Mouse (Mus musculus) inflammation-experienced regulatory T-cells, adult 6 months (primary cell): ENCODE data around the gene Lgals1. TPM values are rescaled to one million over a fixed set of nuclear protein-coding genes. Genes with fewer than 3 reads are reported as not detected.
A peak's percentile ranks its signal among the peaks of the same experiment; 100 is the strongest.

Source experiments
- ATAC-seq: one replicate; pipeline ENCODE4 v1.8.0; 2017
- polyA plus RNA-seq, 3 experiments: library from polyadenylated mRNA; unstranded; fragments of 100-300 nt; shearing (Covaris generic); gene quantifications; one replicate each; pipeline ENCODE4 v1.2.1; 2017

The Lgals1 gene
- polyA plus RNA-seq, 3 experiments from 2014 or later = 309 to 2,729 (median 443) TPM

DNA sequence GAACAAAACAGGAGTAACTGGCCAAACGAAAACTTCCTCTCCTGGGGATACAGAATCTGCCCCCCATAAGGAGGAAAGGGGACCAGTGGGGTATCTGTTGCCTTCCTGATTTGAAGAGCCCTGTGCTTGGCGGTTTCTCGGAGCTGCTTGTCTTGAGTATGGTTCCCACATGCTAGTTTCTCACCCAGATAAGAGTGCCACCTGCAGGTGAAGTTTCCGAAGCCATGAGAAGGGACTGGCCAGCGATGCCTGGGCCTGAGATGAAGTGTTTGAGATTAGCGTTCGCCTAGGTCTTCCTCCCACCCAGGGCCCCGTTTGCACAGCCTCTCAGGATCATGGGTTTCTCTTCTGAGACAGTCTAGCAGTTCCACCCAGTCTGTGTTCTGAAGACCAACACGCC lies 14.5 kb upstream of the Lgals1 start:
- ATAC-seq = no peak

- peak; percentile 92 for ATAC-seq
These were observed 12.9 kb upstream of the Lgals1 start, which contains the start of gene Pdxp for GRCm38 (mm10) chr15:78913632-78914090. Gene Pdxp, plus strand, starts transcription at chr15:78913919.

- ATAC-seq = peak; percentile 45
These were observed 12.3 kb upstream of the Lgals1 start for GRCm38 (mm10) chr15:78914091-78914822.

- ATAC-seq = no peak
These were observed 11.5 kb upstream of the Lgals1 start for GRCm38 (mm10) chr15:78914823-78915659.

DNA sequence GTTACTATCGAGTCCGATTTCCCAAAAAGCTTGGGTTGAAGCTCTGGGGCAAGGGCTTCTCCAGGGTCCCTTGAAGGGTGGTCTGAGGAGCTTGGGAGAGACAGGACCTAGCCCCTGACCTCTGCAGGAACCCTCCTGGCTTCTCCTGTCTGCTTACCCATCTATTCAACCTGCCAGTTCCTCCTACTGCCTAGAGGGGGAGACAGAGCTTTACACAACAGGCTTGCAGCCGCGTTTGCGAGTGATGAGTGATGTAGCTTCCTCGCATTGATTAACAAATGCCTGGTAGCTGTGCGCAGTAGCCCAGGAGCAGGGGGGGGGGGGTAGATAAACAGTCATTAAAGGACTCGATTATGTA lies 10.9 kb upstream of the Lgals1 start:
- ATAC-seq = peak; percentile 49

DNA sequence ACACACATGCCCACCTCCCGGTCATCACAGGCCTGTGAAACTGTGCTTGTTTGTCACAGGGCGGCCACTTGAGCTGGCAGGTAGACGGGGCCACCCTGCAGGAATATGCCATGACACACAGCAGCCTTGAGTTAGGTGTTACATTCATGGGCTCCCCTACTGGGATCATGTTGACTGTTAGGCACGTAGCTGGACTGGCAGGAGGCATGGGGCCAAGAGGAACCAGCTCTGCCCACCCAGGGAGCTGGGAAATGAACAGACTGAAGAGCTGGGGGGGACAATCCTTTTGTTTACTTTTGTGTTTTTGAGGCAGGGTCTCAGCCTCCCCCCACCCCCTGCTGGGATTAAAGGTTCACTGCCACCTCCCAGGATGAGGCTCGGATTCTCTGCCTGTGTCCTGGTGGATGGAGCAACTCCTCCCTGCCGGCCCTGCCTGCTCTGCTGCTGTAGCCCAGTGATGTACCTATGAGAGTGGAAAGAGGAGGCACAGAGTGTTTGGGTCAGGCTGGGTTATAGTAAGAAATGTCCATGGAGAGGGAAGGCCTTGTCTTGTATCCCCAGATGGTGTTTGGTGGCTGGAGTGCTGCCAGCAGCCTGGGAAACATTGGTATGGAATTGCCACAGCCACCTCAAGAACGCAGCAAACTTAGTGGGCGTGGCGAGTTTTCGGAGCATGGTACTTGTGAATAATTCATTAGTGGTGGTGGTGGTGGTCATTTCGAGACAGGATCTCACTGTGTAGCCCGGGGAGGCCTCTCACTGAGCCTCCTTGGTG lies 10.3 kb upstream of the Lgals1 start:
- no peak for ATAC-seq

DNA sequence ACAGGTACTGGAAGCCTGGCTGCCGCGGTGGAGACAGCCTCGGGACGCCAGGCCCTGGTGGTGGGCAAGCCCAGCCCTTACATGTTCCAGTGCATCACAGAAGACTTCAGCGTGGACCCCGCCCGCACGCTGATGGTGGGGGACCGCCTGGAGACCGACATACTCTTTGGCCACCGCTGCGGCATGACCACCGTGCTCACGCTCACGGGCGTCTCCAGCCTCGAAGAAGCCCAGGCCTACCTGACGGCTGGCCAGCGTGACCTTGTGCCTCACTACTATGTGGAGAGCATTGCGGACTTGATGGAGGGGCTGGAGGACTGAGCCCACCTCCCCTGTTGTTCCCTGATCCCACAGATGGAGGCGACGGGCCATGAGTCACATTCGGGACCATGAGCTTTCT lies 8.4 kb upstream of the Lgals1 start:
- no peak for ATAC-seq

GRCm38 (mm10) chr15:78919914-78920313 lies 6.6 kb upstream of the Lgals1 start:
- ATAC-seq = no peak

- no peak for ATAC-seq
These were observed 3.8 kb upstream of the Lgals1 start for GRCm38 (mm10) chr15:78922700-78923099.

- ATAC-seq = peak; percentile 63
These were observed 2.9 kb upstream of the Lgals1 start for GRCm38 (mm10) chr15:78923585-78923984.

DNA sequence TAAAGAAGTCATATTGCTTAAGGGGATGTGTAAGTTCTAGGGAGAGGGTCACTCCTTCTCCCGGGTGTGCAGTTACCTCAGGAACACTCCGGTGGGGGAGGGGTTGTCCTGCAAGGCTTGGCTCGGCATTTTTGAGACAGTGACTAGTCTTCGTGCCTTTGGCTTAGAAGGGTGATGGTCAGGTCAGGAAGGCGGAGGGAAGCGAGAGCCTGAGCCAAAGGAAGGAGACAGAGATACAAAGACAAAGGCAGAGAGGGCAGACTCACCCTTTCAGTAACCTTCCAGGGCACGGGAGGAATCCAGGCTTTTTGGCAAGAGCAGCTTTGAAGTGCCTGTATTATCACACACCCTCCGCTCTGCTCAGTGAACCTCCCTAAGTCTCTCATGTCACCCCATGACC lies 1.4 kb upstream of the Lgals1 start:
- no peak for ATAC-seq

DNA sequence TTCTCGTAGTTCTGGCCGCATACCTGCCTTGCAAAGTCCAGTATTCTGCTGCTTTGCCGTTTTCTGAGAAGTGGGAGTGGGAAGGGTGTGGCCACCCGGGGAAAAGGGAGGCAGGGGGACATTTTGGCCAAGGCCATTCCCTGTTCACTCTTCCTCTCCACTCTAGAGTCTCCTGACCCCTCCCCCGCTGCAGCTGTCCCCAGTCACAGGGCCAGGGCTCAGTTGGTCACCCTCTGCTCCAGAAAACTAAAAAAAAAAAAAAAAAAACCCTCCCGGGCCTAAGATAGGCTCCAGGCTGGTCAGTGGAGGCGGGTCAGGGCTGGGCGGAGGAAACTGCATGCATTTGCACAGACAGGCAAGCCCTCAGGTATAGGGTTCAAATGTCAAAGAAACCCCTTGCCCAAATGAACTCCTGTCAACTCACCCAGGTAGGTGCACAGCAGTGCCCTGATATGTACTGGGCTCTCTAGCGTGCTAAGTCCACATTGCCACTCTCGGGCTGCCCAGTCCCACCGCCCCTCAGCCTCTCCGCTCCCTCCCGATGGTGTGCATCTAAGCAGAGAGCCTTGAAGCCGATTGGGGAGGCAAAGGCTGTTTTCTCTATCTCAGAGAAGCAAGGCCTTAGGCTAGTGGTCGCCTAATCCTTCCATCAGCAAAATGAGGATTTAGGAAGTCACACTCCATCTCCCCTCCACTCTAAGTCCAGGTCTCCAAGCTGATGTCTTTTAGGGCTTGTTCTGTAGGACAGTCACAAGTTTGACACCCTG lies 679 bp downstream of the Lgals1 start:
- ATAC-seq = no peak

GRCm38 (mm10) chr15:78927788-78928457 lies 1.4 kb downstream of the Lgals1 start:
- ATAC-seq = peak; percentile 78

GRCm38 (mm10) chr15:78928539-78928938 lies 2.0 kb downstream of the Lgals1 start:
- no peak for ATAC-seq

- no peak for ATAC-seq
These were observed 3.7 kb downstream of the Lgals1 start for GRCm38 (mm10) chr15:78930192-78930706.

DNA sequence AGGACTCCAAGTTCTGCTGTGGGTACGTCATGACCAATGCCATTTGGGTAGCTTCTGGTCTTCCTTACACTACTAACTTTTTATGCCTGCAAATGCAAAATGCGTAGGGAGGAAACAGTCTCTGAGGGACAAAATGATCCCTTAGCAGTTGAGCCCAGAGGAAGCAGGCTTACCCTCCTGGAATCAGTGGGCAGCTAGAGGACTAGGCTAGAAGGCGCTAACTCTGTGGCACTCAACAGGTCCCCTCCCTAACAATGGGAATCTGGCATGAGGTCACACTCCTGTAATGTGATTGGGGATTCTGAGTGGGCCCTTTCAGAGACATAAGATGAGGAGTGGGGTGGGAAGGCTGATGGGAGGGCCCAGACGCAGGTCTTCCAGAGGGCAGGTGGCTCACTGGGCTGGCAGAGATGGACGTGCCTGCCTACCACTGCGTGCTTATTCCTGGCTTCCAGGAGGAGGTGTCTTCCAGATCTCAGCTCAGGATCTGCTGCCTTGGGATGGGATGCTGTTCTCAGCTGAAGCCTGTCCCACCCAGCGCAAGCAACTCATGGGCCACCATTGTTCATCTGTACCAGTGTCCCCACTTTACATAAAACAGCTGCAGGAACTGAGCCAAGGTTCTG lies 4.4 kb downstream of the Lgals1 start:
- ATAC-seq = no peak

DNA sequence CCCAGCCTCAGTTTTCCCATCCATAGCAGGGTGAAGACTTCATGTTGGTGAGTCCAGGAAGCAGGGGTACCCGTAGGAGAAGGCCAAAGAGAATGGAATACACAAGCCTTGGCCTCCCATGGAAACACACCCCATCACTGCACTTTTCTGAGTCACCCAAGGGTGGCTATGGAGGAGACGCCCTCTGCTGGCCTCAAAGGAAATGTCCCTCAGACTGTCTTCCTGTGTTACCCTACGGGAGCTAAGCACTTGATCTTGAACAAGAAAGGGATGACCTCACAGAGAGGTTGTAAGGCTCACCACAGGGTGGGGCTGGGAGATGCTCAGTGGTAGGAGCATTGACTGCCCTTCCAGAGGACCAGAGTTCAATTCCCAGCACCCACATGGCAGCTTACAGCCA lies 5.1 kb downstream of the Lgals1 start:
- ATAC-seq = peak; percentile 60

- peak; percentile 90 for ATAC-seq
These were observed 8.3 kb downstream of the Lgals1 start, which contains the start of gene Nol12 for GRCm38 (mm10) chr15:78934784-78935320. Gene Nol12, plus strand, starts transcription at chr15:78934933.

- ATAC-seq = no peak
These were observed 9.9 kb downstream of the Lgals1 start for GRCm38 (mm10) chr15:78936403-78936802.

GRCm38 (mm10) chr15:78937311-78937710 lies 10.8 kb downstream of the Lgals1 start:
- ATAC-seq = no peak

GRCm38 (mm10) chr15:78937963-78938362 lies 11.4 kb downstream of the Lgals1 start:
- ATAC-seq = no peak
